Mouse (Mus musculus) neural tube, embryonic 10.5 days (tissue): ENCODE measurements around the gene Pifo.
"Not testable (repeated sequence)": the region's sequence is repeated elsewhere in the genome, so short reads cannot be mapped to it uniquely, and the experiment has no call there.

Experiments used
- DNase-seq: peaks from one replicate; pipeline ENCODE4 v3.0.0-alpha.2; 2017; ENCODE audit warnings: low spot score; ENCODE audit errors: extremely low spot score

The Pifo gene

DNA sequence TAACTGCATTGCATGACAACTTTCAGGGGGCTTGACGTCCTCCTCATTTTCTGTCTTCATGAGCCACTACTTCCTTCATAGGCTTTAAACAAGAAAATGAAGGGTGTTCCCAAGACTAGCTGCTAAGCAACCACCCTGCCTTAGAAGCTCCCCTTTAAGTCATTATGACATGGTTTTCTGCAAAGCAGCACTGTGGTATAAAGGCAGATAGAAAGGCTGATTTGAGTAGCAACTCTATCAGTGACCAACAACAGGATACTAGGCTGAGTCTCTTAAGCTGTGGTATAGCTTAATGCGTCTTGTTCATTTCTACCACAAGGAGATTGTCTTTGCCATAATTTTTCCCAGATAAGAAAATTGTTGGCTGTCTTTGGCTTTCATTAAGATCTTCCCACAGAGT is at the start of gene Pifo:
TSS of gene Pifo (minus strand) at position 101 of the 400 bp plus-strand sequence.
- no peak for DNase-seq

DNA sequence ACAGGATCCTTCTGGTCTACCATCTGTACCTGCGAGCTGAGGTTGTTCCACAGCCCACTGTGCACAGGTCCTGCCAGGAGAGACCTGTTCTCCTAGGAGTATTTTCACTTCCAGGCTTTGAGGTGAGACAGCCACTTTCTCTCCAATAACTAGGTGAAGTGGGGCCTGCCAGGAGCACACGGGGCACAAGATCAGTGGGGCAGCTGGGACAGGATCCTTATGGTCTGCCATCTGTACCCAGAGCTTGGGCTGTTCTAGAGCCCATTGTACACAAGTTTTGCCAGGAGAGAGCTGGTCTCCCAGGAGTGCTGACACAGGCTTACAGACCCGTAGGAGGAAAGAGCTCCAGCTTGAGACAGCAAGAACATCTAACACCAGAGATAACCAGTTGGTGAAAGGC is 43.5 kb upstream of the Pifo start:
- no peak for DNase-seq

DNA sequence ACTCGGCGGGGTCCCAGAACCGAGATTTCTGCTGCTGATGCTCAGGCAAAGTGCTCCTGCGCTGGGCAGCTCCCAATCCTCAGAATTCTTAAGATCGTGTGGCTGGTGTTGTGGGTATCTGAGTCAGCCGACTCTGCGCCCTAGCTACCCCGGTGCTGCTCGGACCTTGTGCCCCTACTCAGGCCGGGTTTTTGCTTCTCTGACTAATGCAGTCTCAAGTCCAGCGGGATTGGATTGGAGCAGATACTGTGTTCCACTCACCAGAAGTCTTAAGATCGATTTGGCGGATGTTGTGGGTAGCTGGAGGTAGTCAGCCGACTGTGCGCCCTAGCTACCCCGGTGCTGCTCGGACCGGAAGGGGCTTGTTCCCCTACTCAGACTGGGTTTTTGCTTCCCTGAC is 37.5 kb upstream of the Pifo start:
- no peak for DNase-seq

DNA sequence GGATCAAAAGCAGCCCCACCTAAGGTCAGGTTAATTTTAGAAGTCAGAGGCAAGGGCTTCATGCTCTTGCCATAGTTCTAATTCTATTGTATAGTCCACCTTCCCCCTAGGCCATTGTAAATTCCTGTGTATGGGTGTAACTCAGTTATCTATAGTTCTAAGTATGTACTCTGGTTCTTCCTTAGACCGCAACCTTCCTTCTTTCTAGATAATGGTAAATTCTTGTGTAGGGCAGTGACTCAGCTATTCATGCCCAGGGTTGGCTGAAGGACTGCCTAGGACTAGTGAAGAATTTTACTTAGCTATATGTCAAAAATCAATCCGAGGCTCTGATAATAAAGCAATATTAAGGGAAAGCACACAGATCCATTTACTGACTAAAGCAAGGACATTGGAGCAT is 25.9 kb upstream of the Pifo start:
- no peak for DNase-seq

DNA sequence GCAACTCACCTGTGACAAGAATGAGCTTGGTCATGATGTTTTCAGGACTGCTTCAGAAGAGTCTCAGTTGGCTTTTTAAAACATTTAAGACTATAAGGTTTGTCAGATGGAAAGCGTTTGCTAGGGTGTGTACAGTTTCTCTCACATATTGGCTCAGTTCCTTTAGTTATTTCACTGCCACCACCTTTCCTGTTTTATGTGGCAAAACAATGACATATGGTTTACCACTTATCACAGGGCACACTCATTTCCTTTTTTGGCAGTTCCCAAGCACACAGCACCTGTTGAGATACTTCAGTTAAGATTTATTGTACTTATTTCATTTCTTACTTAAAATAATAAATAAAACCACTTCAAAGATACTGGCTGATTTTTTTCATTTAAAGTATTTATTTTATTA is 18.3 kb upstream of the Pifo start, which contains the start of gene Chil5:
TSS of gene Chil5 (minus strand) at position 34 of the 400 bp plus-strand sequence.
- DNase-seq = no peak

DNA sequence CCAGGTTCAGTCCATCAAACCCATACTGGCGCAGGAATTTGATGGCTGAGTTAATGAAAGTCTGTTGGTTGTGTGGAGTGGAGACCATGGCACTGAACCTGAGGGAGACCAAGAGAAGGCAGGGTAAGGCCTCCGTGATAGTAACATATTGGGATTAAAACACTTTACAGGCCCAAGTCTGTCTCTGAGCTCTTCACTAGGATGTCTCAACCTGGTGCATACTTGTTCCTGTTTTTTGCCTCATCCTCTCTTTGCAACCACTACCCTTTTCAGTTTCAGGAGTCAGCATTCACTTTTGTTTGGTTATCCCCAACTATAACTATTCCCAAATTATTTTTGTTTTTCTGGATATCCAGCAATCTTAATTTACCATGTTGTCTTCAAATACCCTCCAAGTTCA is 9.7 kb upstream of the Pifo start:
- no peak for DNase-seq

DNA sequence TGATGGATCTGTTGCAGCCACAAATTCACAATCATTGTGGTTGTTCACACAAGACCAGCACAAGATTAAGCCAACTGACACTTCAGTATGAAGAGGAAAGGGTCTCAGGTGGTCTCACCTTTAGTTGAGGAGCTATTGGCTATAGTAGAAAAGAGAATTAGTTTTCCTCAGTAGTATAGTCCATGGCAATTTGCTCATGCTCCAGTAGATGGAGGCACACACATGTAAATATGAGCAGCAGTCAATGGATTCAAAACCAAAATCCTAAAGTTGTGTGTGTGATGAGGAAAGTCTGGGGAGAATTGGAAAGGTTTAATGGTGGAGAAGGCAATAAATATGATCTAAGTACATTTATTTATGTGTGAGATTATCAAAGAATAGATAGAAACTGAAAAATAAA is 7.4 kb upstream of the Pifo start:
- no peak for DNase-seq

DNA sequence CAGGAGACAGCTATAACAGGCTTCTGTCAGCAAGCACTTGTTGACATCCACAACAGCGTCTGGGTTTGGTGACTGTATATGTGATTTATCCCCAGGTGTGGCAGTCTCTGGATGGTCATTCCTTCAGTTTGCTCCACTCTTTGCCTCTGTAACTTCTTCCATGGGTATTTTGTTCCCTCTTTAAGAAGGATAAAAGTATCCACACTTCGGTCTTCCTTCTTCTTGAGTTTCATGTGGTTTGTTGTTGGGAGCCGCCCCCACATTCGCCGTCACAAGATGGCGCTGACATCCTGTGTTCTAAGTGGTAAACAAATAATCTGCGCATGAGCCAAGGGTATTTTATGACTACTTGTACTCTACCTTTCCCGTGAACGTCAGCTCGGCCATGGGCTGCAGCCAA is 11.1 kb downstream of the Pifo start:
- not testable (repeated sequence) for DNase-seq

DNA sequence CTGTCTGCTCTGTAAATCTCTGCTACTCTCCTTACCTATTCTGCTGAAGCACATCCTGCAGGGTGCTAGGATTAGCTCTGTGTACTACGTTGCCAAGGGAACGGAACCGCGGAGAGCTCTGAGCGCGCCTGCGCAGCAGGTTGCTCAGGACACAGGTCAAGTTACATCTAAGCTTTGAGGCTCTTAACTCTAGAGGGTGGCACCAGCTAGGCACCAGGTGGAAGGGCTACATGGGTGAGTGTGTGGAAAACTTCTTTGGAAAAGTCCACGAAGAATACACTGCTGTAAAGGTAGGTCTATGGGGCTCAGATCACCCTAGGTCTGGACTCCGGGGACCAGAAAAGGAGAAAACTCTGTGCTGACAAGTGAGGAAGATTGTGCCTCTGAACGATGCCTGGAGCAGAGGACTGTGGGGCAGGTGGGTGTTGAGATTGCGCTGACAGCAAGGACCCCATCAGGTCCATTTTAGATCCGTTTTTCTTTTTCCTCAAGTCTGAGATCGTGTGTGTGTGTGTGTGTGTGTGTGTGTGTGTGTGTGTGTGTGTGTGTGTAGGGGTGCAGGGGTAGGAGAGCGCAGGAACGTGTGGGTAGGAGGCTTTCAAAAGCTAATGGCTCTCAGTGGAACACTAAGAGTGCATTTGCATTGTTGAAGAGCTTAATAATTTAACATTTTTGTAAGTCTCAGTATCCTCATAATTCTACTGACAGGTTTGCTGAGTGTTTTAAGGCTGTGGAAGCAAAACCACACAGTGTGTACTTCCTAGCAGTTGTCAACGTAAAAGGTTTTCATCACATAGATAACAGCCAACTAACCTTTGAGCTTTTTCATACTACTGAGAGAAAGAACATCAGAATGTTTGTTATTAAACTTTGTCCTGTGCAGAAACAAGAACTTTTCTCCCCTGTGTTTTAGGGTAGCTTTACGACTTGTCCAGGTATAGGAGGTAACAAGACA is 12.8 kb downstream of the Pifo start:
- DNase-seq = peak; percentile 41

DNA sequence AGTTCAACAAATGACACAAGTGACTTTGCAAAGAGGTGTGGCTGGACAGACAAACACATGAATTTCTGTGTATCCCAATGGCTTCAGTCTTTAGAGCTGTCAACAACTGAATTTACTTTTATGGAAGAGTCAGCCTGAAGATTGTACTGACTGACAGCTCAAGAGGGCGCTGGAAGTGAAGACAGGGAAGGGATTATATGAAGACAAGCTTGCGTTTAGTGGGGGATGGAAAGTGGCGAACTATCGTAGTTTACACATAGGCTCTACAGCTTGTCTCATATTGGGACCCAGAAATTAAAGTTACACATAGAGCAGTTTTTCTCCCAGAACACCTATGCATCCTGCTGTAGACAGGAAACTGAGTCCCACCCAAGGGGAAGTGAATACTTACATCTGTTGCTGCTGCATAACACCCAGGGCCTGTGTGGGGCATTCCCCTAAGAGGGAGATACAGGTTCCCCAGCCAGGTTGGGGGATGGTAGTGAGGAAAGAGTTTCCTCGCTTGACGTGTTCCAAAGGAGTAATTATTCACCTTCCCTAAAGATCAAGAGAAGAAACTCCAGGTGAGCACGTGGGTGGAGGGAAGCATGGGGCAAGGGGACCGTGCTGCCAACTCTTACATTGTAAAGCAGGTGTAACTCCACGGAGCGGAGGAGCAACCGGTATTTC is 13.6 kb downstream of the Pifo start:
- no peak for DNase-seq

DNA sequence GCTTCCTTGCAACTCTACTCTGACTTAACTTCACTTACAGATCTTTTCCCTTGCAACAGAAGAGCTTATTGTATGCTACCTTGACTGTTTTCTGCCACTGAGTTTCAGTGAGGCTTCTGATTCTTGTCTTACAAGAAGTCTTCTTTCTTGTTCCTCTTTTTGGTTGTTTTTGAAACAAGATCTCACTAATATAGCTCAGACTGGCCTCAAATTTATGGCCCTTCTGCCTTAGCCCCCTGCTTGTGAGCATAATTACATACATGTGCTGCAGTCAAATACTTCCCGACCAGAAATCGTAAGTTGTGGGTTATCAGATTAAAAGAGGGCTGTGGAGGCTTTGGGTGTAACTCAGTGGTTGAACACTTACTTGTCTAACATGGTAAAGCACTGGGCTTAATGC is 19.7 kb downstream of the Pifo start:
- DNase-seq = no peak

DNA sequence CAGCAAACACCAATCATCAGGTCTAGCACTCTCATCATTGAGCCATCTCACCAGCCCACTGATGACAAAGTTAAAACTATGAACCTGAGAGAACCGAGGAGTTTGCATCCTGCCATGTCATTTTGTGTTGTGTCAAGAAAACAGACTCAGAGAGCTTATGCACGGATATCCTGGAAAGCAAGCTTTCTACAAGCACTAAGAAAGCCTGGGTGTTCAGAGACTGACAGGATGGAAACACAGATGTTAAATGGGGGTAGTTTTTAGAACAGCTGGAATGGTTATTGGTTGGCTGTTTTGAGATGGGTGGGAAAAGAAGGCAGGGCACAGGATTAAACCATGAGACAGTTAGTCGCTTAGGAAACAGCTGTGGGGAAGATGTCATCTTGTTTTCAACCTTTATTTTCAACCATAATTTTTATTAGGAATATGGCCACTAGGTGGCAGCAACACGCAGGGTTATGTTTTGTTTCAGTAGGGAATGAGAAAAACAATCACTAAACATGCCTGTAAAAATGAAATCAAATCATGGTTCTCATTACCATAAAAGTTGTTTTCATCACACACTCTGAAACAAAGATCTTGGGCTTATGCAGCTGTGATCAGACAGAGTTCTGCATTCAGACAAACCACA is 22.7 kb downstream of the Pifo start:
- peak; percentile 27 for DNase-seq

DNA sequence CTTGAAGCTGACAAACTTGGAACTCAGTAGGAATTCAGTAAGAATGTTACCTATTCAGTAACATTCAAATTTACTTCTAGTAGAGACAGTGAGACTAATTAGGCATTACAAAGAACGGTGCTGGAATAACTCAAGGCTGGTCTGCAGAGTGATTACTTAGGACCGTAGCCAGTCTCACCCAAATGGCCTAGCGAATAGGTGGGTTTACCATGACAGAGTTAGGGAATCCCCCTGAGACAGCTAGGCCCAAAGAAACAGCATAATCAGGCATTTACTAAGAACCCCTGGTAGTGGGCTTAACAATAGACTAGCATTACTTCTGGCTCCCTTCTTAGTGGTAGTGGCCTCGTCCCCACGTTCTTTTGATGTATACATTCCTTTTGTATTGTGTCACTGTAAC is 24.8 kb downstream of the Pifo start:
- DNase-seq = not testable (repeated sequence)

DNA sequence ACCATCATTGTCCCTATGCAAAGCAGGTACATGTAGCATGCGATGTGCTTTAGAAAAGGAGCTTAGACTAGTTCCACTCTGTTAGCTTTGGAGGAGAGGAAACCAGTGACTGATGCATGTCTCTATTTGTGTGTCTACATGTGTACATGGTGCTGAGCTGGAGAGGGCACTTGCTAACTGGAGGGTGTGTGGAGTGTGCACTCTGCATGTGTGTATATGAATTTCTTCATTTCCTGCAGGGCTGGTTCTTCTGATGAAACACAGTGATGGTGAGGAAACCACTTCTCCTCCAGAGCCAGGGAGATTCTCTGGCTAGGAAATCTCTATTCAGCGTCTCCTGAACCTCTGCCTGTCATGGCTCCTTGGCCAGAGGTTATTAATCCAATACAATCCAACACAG is 40.3 kb downstream of the Pifo start:
- DNase-seq = no peak

DNA sequence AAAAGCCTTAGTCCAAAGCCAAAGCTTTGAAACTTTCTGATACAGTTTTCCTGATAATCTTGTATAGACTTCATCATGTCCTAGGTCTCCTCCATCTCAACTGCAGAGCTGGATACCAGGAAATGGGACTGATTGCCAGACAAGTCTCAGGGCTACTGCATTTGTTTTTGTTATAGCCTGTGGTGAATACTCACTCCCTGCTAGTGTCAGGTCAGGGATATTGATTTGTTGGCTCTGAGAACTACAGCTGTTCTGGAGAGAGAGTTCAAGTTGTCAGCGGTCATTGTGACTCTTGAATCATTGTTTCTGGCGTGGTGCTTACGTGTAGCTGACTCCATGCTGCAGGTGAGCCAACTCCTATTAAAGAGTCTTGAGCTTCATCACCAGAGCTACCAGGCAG is 41.0 kb downstream of the Pifo start, which contains the start of gene Ovgp1:
TSS of gene Ovgp1 (plus strand) at position 301 of the 400 bp plus-strand sequence.
- DNase-seq = no peak

DNA sequence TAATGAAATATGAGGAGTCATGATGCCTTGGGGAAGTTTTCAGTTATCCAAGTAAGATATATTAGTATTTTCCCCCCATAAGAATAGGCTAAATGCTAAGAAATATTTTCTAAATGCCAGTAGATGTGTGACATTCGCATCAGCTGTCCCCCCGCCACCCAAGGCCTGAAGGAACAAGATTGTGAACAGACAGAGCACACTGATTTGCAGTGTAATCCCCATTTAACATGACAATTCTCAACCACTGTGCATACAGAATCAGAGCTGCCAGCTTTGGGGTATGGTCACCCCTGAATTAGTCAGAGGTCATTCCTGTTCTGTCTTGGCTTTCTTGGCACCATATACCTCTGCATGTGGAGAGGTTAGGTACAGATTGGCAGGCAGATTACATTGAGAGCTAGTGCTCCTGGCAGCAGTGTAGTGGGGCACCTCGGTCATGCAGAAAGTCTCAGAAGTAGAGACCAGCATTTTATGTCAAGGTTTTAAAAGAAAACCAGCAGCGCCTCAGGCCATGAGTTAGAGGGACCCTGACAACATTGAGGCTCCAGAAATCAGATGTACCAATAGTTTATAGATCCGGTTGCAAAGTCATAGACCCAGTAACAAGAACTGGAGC is 42.5 kb downstream of the Pifo start:
- DNase-seq = no peak

DNA sequence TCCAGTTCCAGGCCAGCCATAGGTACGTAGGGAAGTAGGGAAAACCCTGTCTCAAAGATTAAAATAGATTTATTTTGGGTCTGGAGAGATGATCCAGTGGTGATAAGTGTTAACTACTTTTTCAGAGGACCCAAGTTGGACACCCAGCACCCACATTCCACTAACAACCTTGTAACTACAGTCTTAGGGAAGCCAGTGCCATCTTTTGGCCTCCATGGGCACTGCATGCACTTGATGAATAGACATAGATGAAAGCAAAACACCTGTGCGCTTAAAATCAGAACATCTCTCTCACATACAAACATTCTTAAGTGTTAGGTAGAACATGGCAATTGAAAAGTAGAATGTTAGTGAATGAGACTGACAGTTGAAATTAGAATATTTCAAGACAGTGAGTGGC is 53.7 kb downstream of the Pifo start:
- DNase-seq = no peak

DNA sequence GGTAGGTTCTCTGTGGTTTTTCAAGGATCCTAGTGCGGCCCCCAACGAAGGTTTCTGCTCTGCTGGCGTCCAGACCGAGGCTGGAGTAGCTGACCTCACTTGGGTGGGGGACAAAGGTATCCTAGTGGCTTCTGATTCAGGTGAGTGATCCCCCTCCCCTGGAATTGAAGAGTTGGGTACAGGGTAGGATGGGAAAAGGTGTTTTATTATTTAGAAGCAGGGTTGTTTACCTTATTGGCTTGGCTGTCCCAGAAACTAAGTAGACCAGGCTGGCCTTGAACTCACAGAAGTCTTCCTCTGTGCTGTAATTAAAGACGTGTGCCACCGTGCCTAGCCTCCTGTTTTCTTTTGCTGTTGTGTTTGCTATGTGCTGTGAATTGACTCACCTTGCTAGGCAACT is 54.4 kb downstream of the Pifo start, which contains the start of gene Atp5f1:
TSS of gene Atp5f1 (minus strand) at position 101 of the 400 bp plus-strand sequence.
- no peak for DNase-seq

DNA sequence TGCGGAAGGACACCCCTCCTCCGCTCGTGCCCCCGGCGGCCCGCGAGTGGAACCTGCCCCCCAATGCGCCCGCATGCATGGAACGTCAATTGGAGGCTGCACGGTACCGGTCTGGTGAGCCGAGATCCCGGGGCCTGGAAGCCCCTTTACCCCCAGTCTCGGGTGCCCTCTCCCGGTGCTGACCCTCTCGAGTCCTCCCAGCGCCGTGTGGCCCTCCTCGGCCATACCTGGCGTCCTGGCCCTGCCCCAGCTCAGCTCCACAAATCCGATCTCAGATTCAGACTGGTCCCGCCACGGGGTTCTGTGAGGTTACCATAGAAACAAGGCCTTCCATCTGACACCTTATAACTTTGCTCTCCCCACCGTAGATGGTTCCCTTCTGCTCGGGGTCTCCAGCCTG is 54.9 kb downstream of the Pifo start:
- no peak for DNase-seq

DNA sequence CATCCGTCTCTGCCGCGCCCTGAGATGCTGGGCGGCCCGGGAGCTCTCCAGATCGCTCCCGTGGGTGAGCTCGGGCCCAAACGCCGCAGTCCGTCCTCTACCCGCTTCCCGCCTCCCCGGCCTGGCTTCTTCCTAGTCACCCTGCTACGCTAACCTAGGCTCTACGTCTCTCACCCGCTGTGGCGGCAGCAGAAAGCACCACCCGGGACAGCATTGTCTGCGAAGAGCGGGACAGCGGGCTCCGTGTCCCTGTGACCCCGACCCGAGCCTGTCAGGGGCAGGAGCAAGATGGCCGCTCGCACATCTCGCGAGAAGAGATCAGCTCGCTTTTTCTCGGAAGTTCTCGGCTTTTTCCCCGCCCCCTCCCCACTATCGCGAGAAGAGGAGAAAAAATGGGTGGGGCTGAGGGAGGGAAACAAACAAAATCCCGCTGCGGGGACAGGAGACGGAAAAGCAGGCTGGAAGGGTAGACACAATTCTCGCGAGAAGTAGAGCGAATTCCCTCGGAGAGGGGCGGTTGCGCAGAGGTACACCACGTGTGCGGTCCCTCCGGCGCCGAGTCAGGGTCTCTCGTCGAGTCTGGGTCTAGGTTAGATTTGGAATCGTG is 55.4 kb downstream of the Pifo start, which contains the start of gene Wdr77:
TSS of gene Wdr77 (plus strand) at position 396 of the 607 bp plus-strand sequence.
- DNase-seq = peak; percentile 100

DNA sequence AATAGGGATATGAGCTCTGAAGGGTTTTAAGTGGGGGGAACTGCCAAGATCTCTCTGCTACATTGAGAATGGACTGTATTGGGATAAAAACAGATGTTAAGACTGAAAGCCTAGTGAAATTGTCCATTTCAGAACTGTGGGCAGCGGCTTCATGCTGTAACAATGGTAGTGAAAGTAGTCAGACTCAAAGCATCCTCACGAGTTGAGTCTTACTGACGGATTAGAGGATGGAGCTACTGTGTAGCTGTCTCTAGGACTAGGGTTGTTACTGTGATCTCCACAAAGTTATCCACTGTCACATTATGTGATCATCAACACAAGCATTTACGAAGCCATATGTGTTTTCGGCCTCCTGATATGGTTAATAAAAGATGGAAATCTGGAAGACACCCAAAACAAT is 56.2 kb downstream of the Pifo start:
- DNase-seq = no peak
